Mouse (Mus musculus) heart, adult 2 months (tissue): ENCODE data around the gene Cdc37.

ENCODE experiments used
- CTCF ChIP-seq: fragments of 200-600 bp; IDR thresholded peaks from 2 replicates; pipeline ENCODE4 v1.8.1; 2022; ENCODE audit warnings: antibody characterized with exemption, mild to moderate bottlenecking, moderate library complexity
- POLR2A ChIP-seq: fragments of 200-500 bp; IDR thresholded peaks from 2 replicates; pipeline ENCODE4 v1.6.1; 2011; ENCODE audit warnings: mild to moderate bottlenecking, low read depth, low read length, control low read depth; ENCODE audit not compliant: insufficient read depth

DNA sequence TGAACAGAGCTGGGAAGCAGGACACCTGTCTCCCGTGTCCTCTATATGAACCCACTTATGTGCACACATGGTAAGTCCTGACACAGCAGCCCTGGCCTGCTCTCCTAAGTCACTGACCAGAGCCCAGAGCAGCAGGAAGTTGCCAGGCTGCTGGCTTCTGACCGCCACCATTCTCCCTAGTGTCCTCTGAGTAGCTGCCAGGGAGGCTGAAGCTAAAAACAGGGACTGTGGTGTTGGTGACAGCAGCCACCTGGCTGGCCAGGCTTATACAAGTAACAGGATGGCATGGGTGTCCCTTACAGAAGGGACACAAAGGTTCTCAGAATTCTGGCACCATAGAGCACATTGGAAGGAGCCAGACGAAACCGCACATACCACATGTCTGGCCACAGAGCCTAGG lies 4.4 kb downstream of the Cdc37 start:
- peak; percentile 30; the same call in 1 of the 2 replicates for TF ChIP-seq POLR2A
- TF ChIP-seq CTCF: no peak
